Mouse (Mus musculus): Measurements from ENCODE around the gene Ifitm5.
"Not testable (repeated sequence)": the region's sequence is repeated elsewhere in the genome, so short reads cannot be mapped to it uniquely, and the experiment has no call there.

GRCm38 (mm10) chr7:140976720-140977119, 26.6 kb upstream of the Ifitm5 start:
- not testable (repeated sequence) for TF ChIP-seq CTCF (IDR thresholded peaks at IDR 0.05; ENCODE audit: low read depth); EP300 (optimal IDR thresholded peaks at IDR 0.05)

All from stomach, postnatal 0 days (tissue).